Mouse (Mus musculus) MEL (cell line): ENCODE results near the gene Rnf215.

ENCODE experiments used
- BHLHE40 ChIP-seq: IDR thresholded peaks from 2 replicates; pipeline ENCODE4 v1.6.1; 2012; ENCODE audit warnings: low read depth, mild to moderate bottlenecking, inconsistent platforms, low read length, improper control_type of control experiment, borderline replicate concordance
- CTCF ChIP-seq, 3 experiments: IDR thresholded peaks in 2 of 3; conservative IDR thresholded peaks in 1 of 3; 2 replicates each; pipeline ENCODE4 v1.5.1; 2011 to 2012; ENCODE audit warnings: low read length in 3 of 3, low read depth in 2 of 3, mild to moderate bottlenecking in 2 of 3, improper control_type of control experiment in 1 of 3, inconsistent platforms in 1 of 3, mixed read lengths in 1 of 3, moderate library complexity in 1 of 3; ENCODE audit not compliant: control insufficient read depth in 1 of 3, insufficient read depth in 1 of 3, poor library complexity in 1 of 3, severe bottlenecking in 1 of 3
- E2F4 ChIP-seq: IDR thresholded peaks from 2 replicates; pipeline ENCODE4 v1.6.1; 2011; ENCODE audit warnings: low read depth, low read length, improper control_type of control experiment, borderline replicate concordance
- EP300 ChIP-seq, 2 experiments: IDR thresholded peaks; 2 replicates each; pipeline ENCODE4 v1.6.1; 2011; ENCODE audit warnings: improper control_type of control experiment in 2 of 2, low read length in 2 of 2, low read depth in 1 of 2, mild to moderate bottlenecking in 1 of 2
- KAT2A ChIP-seq: conservative IDR thresholded peaks from 2 replicates; pipeline ENCODE4 v1.6.1; 2012; ENCODE audit warnings: low read depth, low read length, improper control_type of control experiment, inconsistent platforms
- MAX ChIP-seq: IDR thresholded peaks from 2 replicates; pipeline ENCODE4 v1.6.1; 2011; ENCODE audit warnings: low read length, improper control_type of control experiment
- MEF2A ChIP-seq: IDR thresholded peaks from 2 replicates; pipeline ENCODE4 v1.6.1; 2014; ENCODE audit warnings: low read depth, mild to moderate bottlenecking, inconsistent platforms, low read length, improper control_type of control experiment; ENCODE audit not compliant: poor library complexity, insufficient replicate concordance, severe bottlenecking; ENCODE audit errors: extremely low read depth
- MXI1 ChIP-seq: IDR thresholded peaks from 2 replicates; pipeline ENCODE4 v1.6.1; 2011; ENCODE audit warnings: mild to moderate bottlenecking, low read depth, low read length, improper control_type of control experiment
- NELFE ChIP-seq: IDR thresholded peaks from 2 replicates; pipeline ENCODE4 v1.6.1; 2011; ENCODE audit warnings: low read depth, low read length, improper control_type of control experiment
- POLR2A ChIP-seq, 2 experiments: IDR thresholded peaks; 2 replicates each; pipeline ENCODE4 v1.6.1; 2011 to 2012; ENCODE audit warnings: low read length in 2 of 2, mild to moderate bottlenecking in 2 of 2, control low read depth in 1 of 2, improper control_type of control experiment in 1 of 2, low read depth in 1 of 2, moderate library complexity in 1 of 2; ENCODE audit not compliant: control insufficient read depth in 1 of 2, insufficient read depth in 1 of 2, poor library complexity in 1 of 2
- TAL1 ChIP-seq: IDR thresholded peaks from 2 replicates; pipeline ENCODE4 v1.6.1; 2012; ENCODE audit warnings: mild to moderate bottlenecking, inconsistent platforms, low read length, moderate library complexity, mixed read lengths
- TCF12 ChIP-seq: IDR thresholded peaks from 2 replicates; pipeline ENCODE4 v1.6.1; 2014; ENCODE audit warnings: low read depth, mild to moderate bottlenecking, inconsistent platforms, low read length, improper control_type of control experiment, moderate library complexity

DNA sequence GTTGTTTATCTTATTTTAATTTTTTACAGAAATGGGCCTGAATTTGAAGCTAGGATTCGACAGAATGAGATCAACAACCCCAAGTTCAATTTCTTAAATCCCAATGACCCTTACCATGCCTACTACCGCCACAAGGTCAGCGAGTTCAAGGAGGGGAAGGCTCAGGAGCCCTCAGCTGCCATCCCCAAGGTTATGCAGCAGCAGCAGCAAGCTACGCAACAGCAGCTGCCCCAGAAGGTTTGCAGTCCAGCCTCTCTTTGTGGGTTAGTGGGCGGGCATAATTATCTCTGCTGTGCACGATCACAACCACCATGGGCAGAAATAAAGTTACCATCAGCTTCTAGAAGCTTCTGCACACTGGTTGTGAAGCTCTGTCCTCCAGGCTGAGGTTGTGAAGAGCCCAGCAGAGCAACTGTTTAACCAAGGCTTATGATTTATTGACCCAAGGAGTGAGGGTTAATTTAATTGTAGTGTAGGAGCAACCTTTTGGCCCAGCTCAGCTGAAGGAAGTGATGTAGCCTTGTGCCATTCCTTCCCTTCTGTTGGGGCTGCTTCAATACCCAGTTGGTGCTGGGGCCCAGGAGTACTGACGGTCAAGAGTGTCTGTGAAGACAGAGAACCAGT is 31.6 kb downstream of the Rnf215 start:
- TF ChIP-seq E2F4, result no peak
- TF ChIP-seq CTCF (IDR thresholded peaks at IDR 0.05 in 2 of 3, conservative IDR thresholded peaks at IDR 0.05 in 1 of 3; ENCODE audit: control insufficient read depth in 1 of 3, insufficient read depth in 1 of 3, low read depth in 2 of 3, low read length in 3 of 3, poor library complexity in 1 of 3, severe bottlenecking in 1 of 3), result no peak
- TF ChIP-seq MXI1, result no peak
- no peak for TF ChIP-seq MAX
- TF ChIP-seq BHLHE40, result no peak
- TF ChIP-seq TCF12, result no peak
- no peak for TF ChIP-seq MEF2A
- no peak for TF ChIP-seq NELFE
- no peak for TF ChIP-seq KAT2A
- no peak for TF ChIP-seq EP300 (IDR thresholded peaks at IDR 0.05; ENCODE audit: low read depth in 1 of 2, low read length in 2 of 2)
- no peak for TF ChIP-seq TAL1
- no peak for TF ChIP-seq POLR2A (IDR thresholded peaks at IDR 0.05; ENCODE audit: control insufficient read depth in 1 of 2, insufficient read depth in 1 of 2, low read depth in 1 of 2, low read length in 2 of 2, poor library complexity in 1 of 2)
